Mouse (Mus musculus) heart, adult 2 months (tissue): ENCODE results near the gene Clec2d. TPM values are rescaled to one million over a fixed set of nuclear protein-coding genes. Genes with fewer than 3 reads are reported as not detected.
"Not testable (repeated sequence)": the region's sequence is repeated elsewhere in the genome, so short reads cannot be mapped to it uniquely, and the experiment has no call there.

Experiments used
- DNase-seq, 2 experiments: peaks; one replicate each; pipeline ENCODE4 v3.0.0; 2021
- H3K27ac ChIP-seq: fragments of 200-600 bp; 2 replicates; pipeline ENCODE4 v1.8.1; 2022
- H3K27me3 ChIP-seq: fragments of 200-500 bp; 2 replicates; pipeline ENCODE4 v1.6.1; 2012; ENCODE audit warnings: mild to moderate bottlenecking, low read length, inconsistent platforms, mixed read lengths; ENCODE audit not compliant: control insufficient read depth, insufficient read depth
- H3K36me3 ChIP-seq: fragments of 200-500 bp; 2 replicates; pipeline ENCODE4 v1.6.1; 2012; ENCODE audit warnings: low read length, inconsistent platforms; ENCODE audit not compliant: control insufficient read depth, insufficient read depth
- H3K4me1 ChIP-seq: fragments of 200-500 bp; 2 replicates; pipeline ENCODE4 v1.6.1; 2011; ENCODE audit warnings: low read length; ENCODE audit not compliant: control insufficient read depth, insufficient read depth
- H3K4me3 ChIP-seq: fragments of 200-600 bp; 2 replicates; pipeline ENCODE4 v1.8.1; 2022
- H3K79me2 ChIP-seq: fragments of 200-500 bp; replicated peaks from 2 replicates; pipeline ENCODE4 v1.6.1; 2012; ENCODE audit warnings: mild to moderate bottlenecking, inconsistent platforms, low read length, moderate library complexity, mixed read lengths; ENCODE audit not compliant: control insufficient read depth, insufficient read depth
- H3K9ac ChIP-seq: fragments of 200-500 bp; 2 replicates; pipeline ENCODE4 v1.6.1; 2012; ENCODE audit warnings: low read depth, mild to moderate bottlenecking, control low read depth, inconsistent platforms, low read length, mixed read lengths
- CTCF ChIP-seq: fragments of 200-600 bp; IDR thresholded peaks from 2 replicates; pipeline ENCODE4 v1.8.1; 2022; ENCODE audit warnings: antibody characterized with exemption, mild to moderate bottlenecking, moderate library complexity
- EP300 ChIP-seq: fragments of 200-500 bp; IDR thresholded peaks from 2 replicates; pipeline ENCODE4 v1.6.1; 2011; ENCODE audit warnings: low read depth, low read length, control low read depth; ENCODE audit not compliant: insufficient read depth
- POLR2A ChIP-seq: fragments of 200-500 bp; IDR thresholded peaks from 2 replicates; pipeline ENCODE4 v1.6.1; 2011; ENCODE audit warnings: mild to moderate bottlenecking, low read depth, low read length, control low read depth; ENCODE audit not compliant: insufficient read depth
- WGBS: fragments of 180-500 bp; shearing (Covaris S2); methylation state at CpG from one replicate; pipeline ENCODE4 v1.1.7; 2018; 5-methylcytosine and 5-hydroxymethylcytosine counted together
- intact Hi-C: fragments of 180-260 bp; cut with DNase I; formaldehyde crosslinking; loops from one replicate; pipeline ENCODE4 v1.15.1; 2025
- polyA plus RNA-seq: library from polyadenylated mRNA; depleted of rRNA; stranded (reverse); fragments of >200 nt; gene quantifications from 2 replicates; pipeline ENCODE4 v1.2.3, GENCODE M21; 2012
- total RNA-seq, 2 experiments: library from RNA; stranded (reverse); gene quantifications; 2 replicates each; pipeline ENCODE4 v1.2.3; 2021

The Clec2d gene
- total and polyA plus RNA-seq, 3 experiments = 28.7 to 40.7 (median 32.4) TPM

GRCm38 (mm10) chr6:129184788-129185187, 4.4 kb downstream of the Clec2d start:
- Histone ChIP-seq H3K27ac (peak overlapping the region; percentile 26), H3K9ac (peak overlapping the region; percentile 51; the same call in 1 of the 2 replicates), H3K4me1 (peaks cover 5% of the 10 kb centered on the region), H3K36me3 (peaks cover 41% of the 10 kb centered on the region), H3K79me2 (peaks cover 1% of the 10 kb centered on the region; the same call in 1 of the 2 replicates), H3K4me3 (peak overlapping the region; percentile 84; the same call in 1 of the 2 replicates), H3K27me3 (no peaks in the 10 kb centered on the region)
- TF ChIP-seq CTCF (no peak), EP300 (no peak), POLR2A (no peak)
- DNase-seq = no peak
- 60% methylated on average over 5 of the region's 5 CpGs for WGBS
- intact Hi-C loops = loop anchor here (10.0 kb wide), 2 partner anchors 290 to 350 kb away; partner anchors contain the start of genes BC035044 and Gabarapl1

DNA sequence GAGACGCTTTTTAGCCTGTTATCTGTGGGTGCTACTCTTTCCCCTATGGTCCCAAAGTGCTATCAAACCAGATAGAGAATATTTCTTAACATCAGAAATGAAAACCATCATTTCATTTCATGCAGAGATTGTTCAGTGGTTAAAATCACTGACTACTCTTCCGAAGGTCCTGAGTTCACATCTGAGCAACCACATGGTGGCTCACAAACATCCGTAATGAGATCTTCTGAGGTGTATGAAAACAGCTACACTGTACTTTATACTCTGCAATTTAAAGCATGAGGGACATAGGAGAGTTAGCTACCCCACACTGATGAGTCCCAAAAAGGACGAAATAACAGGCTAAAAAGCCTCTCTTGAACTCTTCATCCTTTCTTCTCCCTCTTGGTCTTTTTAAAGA, 5.6 kb downstream of the Clec2d start:
- H3K27ac ChIP-seq = no peak overlapping the region
- peaks cover 41% of the 10 kb centered on the region for H3K36me3 ChIP-seq
- DNase-seq = no peak
- WGBS = 79% methylated on average over 4 of the region's 4 CpGs
- H3K4me1 ChIP-seq = peaks cover 5% of the 10 kb centered on the region
- H3K27me3 ChIP-seq = no peaks in the 10 kb centered on the region
- H3K4me3 ChIP-seq = no peak overlapping the region
- H3K9ac ChIP-seq = no peak overlapping the region
- H3K79me2 ChIP-seq = peaks cover 1% of the 10 kb centered on the region; the same call in 1 of the 2 replicates
- no peak for TF ChIP-seq CTCF
- intact Hi-C loops = loop anchor here (10.0 kb wide), 2 partner anchors 291 to 349 kb away; partner anchors contain the start of genes BC035044 and Gabarapl1

GRCm38 (mm10) chr6:129186457-129187199, 6.2 kb downstream of the Clec2d start:
- Histone ChIP-seq H3K36me3 (peaks cover 41% of the 10 kb centered on the region), H3K79me2 (peaks cover 1% of the 10 kb centered on the region; the same call in 1 of the 2 replicates), H3K27ac (no peak overlapping the region), H3K4me3 (no peak overlapping the region), H3K27me3 (no peaks in the 10 kb centered on the region), H3K9ac (no peak overlapping the region), H3K4me1 (peaks cover 5% of the 10 kb centered on the region)
- WGBS = 91% methylated on average over 5 of the region's 5 CpGs
- TF ChIP-seq CTCF (no peak), POLR2A (peak; percentile 58; the same call in 1 of the 2 replicates), EP300 (no peak)
- no peak for DNase-seq
- intact Hi-C loops = loop anchor here (10.0 kb wide), 2 partner anchors 292 to 348 kb away; partner anchors contain the start of genes BC035044 and Gabarapl1

- Histone ChIP-seq H3K4me1 (peaks cover 5% of the 10 kb centered on the region), H3K9ac (no peak overlapping the region), H3K27ac (no peak overlapping the region), H3K27me3 (no peaks in the 10 kb centered on the region), H3K4me3 (no peak overlapping the region), H3K79me2 (peaks cover 1% of the 10 kb centered on the region; the same call in 1 of the 2 replicates), H3K36me3 (peaks cover 41% of the 10 kb centered on the region)
- TF ChIP-seq POLR2A = no peak
- TF ChIP-seq EP300 = no peak
- no peak for TF ChIP-seq CTCF
- intact Hi-C loops = loop anchor here (10.0 kb wide), 2 partner anchors 292 to 348 kb away; partner anchors contain the start of genes BC035044 and Gabarapl1
- DNase-seq = no peak
Observed at GRCm38 (mm10) chr6:129187200-129187651, 6.8 kb downstream of the Clec2d start.

DNA sequence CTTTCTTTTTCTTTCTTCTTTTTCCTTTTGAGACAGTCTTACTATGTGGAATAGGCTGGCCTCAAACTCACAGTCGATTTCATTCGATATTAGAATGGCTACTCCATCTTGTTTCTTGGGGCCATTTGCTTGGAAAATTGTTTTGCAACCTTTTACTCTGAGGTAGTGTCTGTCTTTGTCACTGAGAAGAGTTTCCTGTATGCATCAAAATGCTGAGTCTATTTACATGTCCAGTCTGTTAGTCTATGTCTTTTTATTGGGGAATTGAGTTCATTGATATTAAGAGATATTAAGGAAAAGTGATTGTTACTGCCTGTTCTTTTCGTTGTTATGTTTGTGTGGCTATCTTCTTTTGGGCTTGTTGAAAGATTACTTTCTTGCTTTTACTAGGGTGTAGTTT, 7.4 kb downstream of the Clec2d start:
- H3K79me2 ChIP-seq, H3K27me3 ChIP-seq, H3K4me3 ChIP-seq, H3K27ac ChIP-seq, H3K4me1 ChIP-seq, DNase-seq, H3K9ac ChIP-seq: not testable (repeated sequence)
- intact Hi-C loops = loop anchor here (10.0 kb wide), 2 partner anchors 293 to 347 kb away; partner anchors contain the start of genes BC035044 and Gabarapl1
- peaks cover 40% of the 10 kb centered on the region for H3K36me3 ChIP-seq
- 86% methylated on average over 3 of the region's 3 CpGs for WGBS

GRCm38 (mm10) chr6:129193431-129193830, 13.0 kb downstream of the Clec2d start:
- H3K4me3 ChIP-seq = no peak overlapping the region
- H3K27me3 ChIP-seq = no peaks in the 10 kb centered on the region
- intact Hi-C loops = no loop called here
- no peaks in the 10 kb centered on the region for H3K36me3 ChIP-seq
- 0 out of 2 replicates have a peak overlapping the region, but pooled peaks have one; percentile 34 for H3K27ac ChIP-seq
- H3K4me1 ChIP-seq = no peaks in the 10 kb centered on the region; the same call in 1 of the 2 replicates
- H3K79me2 ChIP-seq = no peaks in the 10 kb centered on the region
- WGBS = 86% methylated on average over 2 of the region's 2 CpGs
- TF ChIP-seq EP300 (no peak), POLR2A (no peak), CTCF (no peak)
- DNase-seq = no peak
- no peak overlapping the region for H3K9ac ChIP-seq

DNA sequence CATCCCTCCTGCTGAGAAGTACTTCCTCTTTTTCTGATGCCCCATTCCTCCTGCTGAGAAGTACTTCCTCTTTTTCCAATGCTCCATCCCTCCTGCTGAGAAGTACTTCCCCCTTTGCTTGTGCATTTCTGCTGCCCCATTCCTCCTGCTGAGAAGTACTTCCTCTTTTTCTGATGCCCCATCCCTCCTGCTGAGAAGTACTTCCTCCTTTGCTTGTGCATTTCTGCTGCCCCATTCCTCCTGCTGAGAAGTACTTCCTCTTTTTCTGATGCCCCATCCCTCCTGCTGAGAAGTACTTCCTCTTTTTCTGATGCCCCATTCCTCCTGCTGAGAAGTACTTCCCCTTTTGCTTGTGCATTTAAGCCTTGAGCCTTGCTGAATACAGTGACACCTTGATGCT, 19.7 kb downstream of the Clec2d start:
- H3K9ac ChIP-seq, H3K27me3 ChIP-seq, DNase-seq, H3K36me3 ChIP-seq, H3K79me2 ChIP-seq, H3K4me1 ChIP-seq, intact Hi-C loops, H3K27ac ChIP-seq, H3K4me3 ChIP-seq: not testable (repeated sequence)
